Mouse (Mus musculus): ENCODE data around the gene Gm47791.

- TF ChIP-seq POLR2A (IDR thresholded peaks at IDR 0.05; ENCODE audit: low read depth, low read length) (no peak), CTCF (IDR thresholded peaks at IDR 0.05; ENCODE audit: borderline replicate concordance, insufficient read depth, low read length) (no peak)
Observed at GRCm38 (mm10) chr1:82738066-82738465, 33.0 kb downstream of the Gm47791 start.
